Mouse (Mus musculus) testis, adult 2 months (tissue): Measurements from ENCODE around the gene Diras1.

Experiments used
- CTCF ChIP-seq: fragments of 200-500 bp; IDR thresholded peaks from 2 replicates; pipeline ENCODE4 v1.5.1; 2012; ENCODE audit warnings: low read depth, mild to moderate bottlenecking, inconsistent platforms, low read length, moderate library complexity; ENCODE audit not compliant: control insufficient read depth, insufficient read depth, insufficient replicate concordance
- POLR2A ChIP-seq: fragments of 200-500 bp; IDR thresholded peaks from 2 replicates; pipeline ENCODE4 v1.6.1; 2012; ENCODE audit warnings: low read depth, mild to moderate bottlenecking, inconsistent platforms, low read length, moderate library complexity; ENCODE audit not compliant: control insufficient read depth

- TF ChIP-seq CTCF (no peak), POLR2A (no peak)
These were observed 1.4 kb upstream of the Diras1 start for GRCm38 (mm10) chr10:81026857-81027256.
